Comparison of ENCODE assay signal across 17 mouse cellular contexts in the genomic region with DNA sequence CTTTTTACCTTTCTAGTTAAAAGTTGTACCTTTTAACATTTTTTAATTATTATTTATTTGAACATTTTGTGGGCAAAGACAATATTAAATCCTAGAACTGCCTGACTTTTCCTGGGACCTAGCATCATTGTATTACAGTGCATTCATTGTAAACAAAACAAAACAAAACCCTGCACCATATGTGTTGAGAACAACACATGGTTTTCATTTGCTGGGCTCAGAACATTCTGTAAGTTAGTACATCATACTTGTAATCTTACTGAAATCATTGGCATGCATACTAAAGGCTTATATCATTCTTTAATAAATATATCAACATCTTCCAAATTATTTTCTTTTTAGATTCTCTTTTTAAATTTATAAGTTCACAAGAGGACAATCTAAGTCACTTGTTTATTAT.
"Had no signal": no experiment of that assay in that cellular context is flagged by ENCODE, and none has a peak within 500 bp of the region (broad histone marks: within the 10 kb centered on the region; RNA-seq: fewer than 3 reads in every experiment).

No protein-coding gene starts in this region.

- H3K27ac ChIP-seq: midbrain, embryonic 10.5 days; midbrain, embryonic 12.5 days; neural tube, embryonic 13.5 days; neural tube, embryonic 15.5 days; stomach, embryonic 15.5 days; stomach, postnatal 0 days had no signal

- H3K4me2 ChIP-seq: lung, embryonic 14.5 days; midbrain, embryonic 12.5 days; neural tube, embryonic 13.5 days; neural tube, embryonic 15.5 days; stomach, embryonic 15.5 days had no signal

- H3K9me3 ChIP-seq: midbrain, embryonic 10.5 days; midbrain, embryonic 12.5 days; neural tube, embryonic 13.5 days; neural tube, embryonic 15.5 days; stomach, embryonic 15.5 days had no signal

- ATAC-seq: midbrain, embryonic 16.5 days had no signal

- H3K27me3 ChIP-seq: neural tube, embryonic 13.5 days; neural tube, embryonic 15.5 days; stomach, embryonic 15.5 days had no signal

- H3K4me3 ChIP-seq: midbrain, embryonic 10.5 days; midbrain, embryonic 12.5 days; myocyte; neural tube, embryonic 13.5 days; neural tube, embryonic 15.5 days; stomach, embryonic 15.5 days had no signal

- DNase-seq: lung, adult 18-20 months; lung, embryonic 14.5 days; lung, postnatal 10 days; lung, postnatal 4 days; midbrain, embryonic 14.5 days; retina, postnatal 1 day; right cerebral cortex, adult 18-20 months; thymus, adult 2 months; thymus, postnatal 36 days had no signal

- H3K36me3 ChIP-seq: midbrain, embryonic 10.5 days; midbrain, embryonic 12.5 days; neural tube, embryonic 13.5 days; neural tube, embryonic 15.5 days; stomach, embryonic 15.5 days had no signal

- H3K9ac ChIP-seq: lung, embryonic 14.5 days; midbrain, embryonic 12.5 days; neural tube, embryonic 13.5 days; neural tube, embryonic 15.5 days; stomach, embryonic 15.5 days had no signal
